Mouse (Mus musculus): ENCODE measurements around the gene Zfp217.
A peak's percentile ranks its signal among the peaks of the same experiment; 100 is the strongest.

Gene Zfp217

GRCm38 (mm10) chr2:170109528-170109927, 38.4 kb downstream of the Zfp217 start:
- peaks cover 92% of the 10 kb centered on the region for H3K4me1 ChIP-seq (replicated peaks; ENCODE audit: low read depth, low read length)
- TF ChIP-seq NANOG (IDR thresholded peaks at IDR 0.05; ENCODE audit: borderline replicate concordance, low read length) (no peak), CTCF (conservative IDR thresholded peaks at IDR 0.05; ENCODE audit: low read length) (no peak), POU5F1 (IDR thresholded peaks at IDR 0.05; ENCODE audit: borderline replicate concordance, low read length) (no peak)
- H3K36me3 ChIP-seq (ENCODE audit: insufficient read depth, low read length), result peaks cover 93% of the 10 kb centered on the region
- no peaks in the 10 kb centered on the region for H3K27me3 ChIP-seq (ENCODE audit: insufficient read depth, low read length)
- H3K4me3 ChIP-seq (replicated peaks; ENCODE audit: low read length), result no peak overlapping the region
- no peaks in the 10 kb centered on the region for H3K9me3 ChIP-seq (ENCODE audit: low read length)

- peaks cover 87% of the 10 kb centered on the region for H3K4me1 ChIP-seq (replicated peaks; ENCODE audit: low read depth, low read length)
- H3K4me3 ChIP-seq (replicated peaks; ENCODE audit: low read length), result no peak overlapping the region
- H3K36me3 ChIP-seq (ENCODE audit: insufficient read depth, low read length), result peaks cover 76% of the 10 kb centered on the region
- no peaks in the 10 kb centered on the region for H3K9me3 ChIP-seq (ENCODE audit: low read length)
- no peaks in the 10 kb centered on the region for H3K27me3 ChIP-seq (ENCODE audit: insufficient read depth, low read length)
- TF ChIP-seq NANOG (IDR thresholded peaks at IDR 0.05; ENCODE audit: borderline replicate concordance, low read length), result no peak
- no peak for TF ChIP-seq CTCF (conservative IDR thresholded peaks at IDR 0.05; ENCODE audit: low read length)
- TF ChIP-seq POU5F1 (IDR thresholded peaks at IDR 0.05; ENCODE audit: borderline replicate concordance, low read length), result no peak
These were observed 40.1 kb downstream of the Zfp217 start for GRCm38 (mm10) chr2:170107791-170108190.

GRCm38 (mm10) chr2:170106000-170106399, 41.9 kb downstream of the Zfp217 start:
- H3K4me3 ChIP-seq (replicated peaks; ENCODE audit: low read length), result no peak overlapping the region
- no peak for TF ChIP-seq NANOG (IDR thresholded peaks at IDR 0.05; ENCODE audit: borderline replicate concordance, low read length)
- TF ChIP-seq POU5F1 (IDR thresholded peaks at IDR 0.05; ENCODE audit: borderline replicate concordance, low read length), result no peak
- no peak for TF ChIP-seq CTCF (conservative IDR thresholded peaks at IDR 0.05; ENCODE audit: low read length)

GRCm38 (mm10) chr2:170104396-170104795, 43.5 kb downstream of the Zfp217 start:
- Histone ChIP-seq H3K36me3 (ENCODE audit: insufficient read depth, low read length) (peaks cover 42% of the 10 kb centered on the region), H3K4me3 (replicated peaks; ENCODE audit: low read length) (no peak overlapping the region), H3K9me3 (ENCODE audit: low read length) (no peaks in the 10 kb centered on the region), H3K4me1 (replicated peaks; ENCODE audit: low read depth, low read length) (peaks cover 68% of the 10 kb centered on the region), H3K27me3 (ENCODE audit: insufficient read depth, low read length) (no peaks in the 10 kb centered on the region)
- TF ChIP-seq POU5F1 (IDR thresholded peaks at IDR 0.05; ENCODE audit: borderline replicate concordance, low read length) (no peak), CTCF (conservative IDR thresholded peaks at IDR 0.05; ENCODE audit: low read length) (no peak)

More at GRCm38 (mm10) chr2:170106000-170106399, 41.9 kb downstream of the Zfp217 start:
- no peaks in the 10 kb centered on the region for H3K9me3 ChIP-seq (ENCODE audit: low read length)
- no peaks in the 10 kb centered on the region for H3K27me3 ChIP-seq (ENCODE audit: insufficient read depth, low read length)
- H3K4me1 ChIP-seq (replicated peaks; ENCODE audit: low read depth, low read length), result peaks cover 79% of the 10 kb centered on the region
- H3K36me3 ChIP-seq (ENCODE audit: insufficient read depth, low read length), result peaks cover 58% of the 10 kb centered on the region

- Histone ChIP-seq H3K4me1 (replicated peaks; ENCODE audit: low read depth, low read length) (peaks cover 67% of the 10 kb centered on the region), H3K27me3 (ENCODE audit: insufficient read depth, low read length) (peaks cover 3% of the 10 kb centered on the region; the same call in 1 of the 2 replicates), H3K9me3 (ENCODE audit: low read length) (no peaks in the 10 kb centered on the region), H3K4me3 (replicated peaks; ENCODE audit: low read length) (no peak overlapping the region), H3K36me3 (ENCODE audit: insufficient read depth, low read length) (peaks cover 36% of the 10 kb centered on the region)
- TF ChIP-seq NANOG (IDR thresholded peaks at IDR 0.05; ENCODE audit: borderline replicate concordance, low read length) (no peak), POU5F1 (IDR thresholded peaks at IDR 0.05; ENCODE audit: borderline replicate concordance, low read length) (no peak), CTCF (conservative IDR thresholded peaks at IDR 0.05; ENCODE audit: low read length) (peak; percentile 64)
These were observed 44.1 kb downstream of the Zfp217 start for GRCm38 (mm10) chr2:170103852-170104251.

- Histone ChIP-seq H3K4me3 (replicated peaks; ENCODE audit: low read length) (no peak overlapping the region), H3K4me1 (replicated peaks; ENCODE audit: low read depth, low read length) (peaks cover 64% of the 10 kb centered on the region), H3K9me3 (ENCODE audit: low read length) (no peaks in the 10 kb centered on the region), H3K27me3 (ENCODE audit: insufficient read depth, low read length) (peaks cover 3% of the 10 kb centered on the region; the same call in 1 of the 2 replicates), H3K36me3 (ENCODE audit: insufficient read depth, low read length) (peaks cover 31% of the 10 kb centered on the region)
- TF ChIP-seq POU5F1 (IDR thresholded peaks at IDR 0.05; ENCODE audit: borderline replicate concordance, low read length), result no peak
- no peak for TF ChIP-seq CTCF (conservative IDR thresholded peaks at IDR 0.05; ENCODE audit: low read length)
- TF ChIP-seq NANOG (IDR thresholded peaks at IDR 0.05; ENCODE audit: borderline replicate concordance, low read length), result no peak
These were observed 44.6 kb downstream of the Zfp217 start for GRCm38 (mm10) chr2:170103341-170103740.

GRCm38 (mm10) chr2:170101932-170102331, 46.0 kb downstream of the Zfp217 start:
- Histone ChIP-seq H3K9me3 (ENCODE audit: low read length) (no peaks in the 10 kb centered on the region), H3K36me3 (ENCODE audit: insufficient read depth, low read length) (peaks cover 17% of the 10 kb centered on the region), H3K4me3 (replicated peaks; ENCODE audit: low read length) (no peak overlapping the region), H3K27me3 (ENCODE audit: insufficient read depth, low read length) (peaks cover 6% of the 10 kb centered on the region), H3K4me1 (replicated peaks; ENCODE audit: low read depth, low read length) (peaks cover 52% of the 10 kb centered on the region)
- TF ChIP-seq CTCF (conservative IDR thresholded peaks at IDR 0.05; ENCODE audit: low read length) (no peak), NANOG (IDR thresholded peaks at IDR 0.05; ENCODE audit: borderline replicate concordance, low read length) (no peak), POU5F1 (IDR thresholded peaks at IDR 0.05; ENCODE audit: borderline replicate concordance, low read length) (no peak)

- Histone ChIP-seq H3K36me3 (ENCODE audit: insufficient read depth, low read length) (peaks cover 9% of the 10 kb centered on the region), H3K4me1 (replicated peaks; ENCODE audit: low read depth, low read length) (peaks cover 46% of the 10 kb centered on the region), H3K27me3 (ENCODE audit: insufficient read depth, low read length) (peaks cover 9% of the 10 kb centered on the region), H3K9me3 (ENCODE audit: low read length) (no peaks in the 10 kb centered on the region), H3K4me3 (replicated peaks; ENCODE audit: low read length) (no peak overlapping the region)
- TF ChIP-seq CTCF (conservative IDR thresholded peaks at IDR 0.05; ENCODE audit: low read length), result peak; percentile 83
- TF ChIP-seq NANOG (IDR thresholded peaks at IDR 0.05; ENCODE audit: borderline replicate concordance, low read length), result no peak
- no peak for TF ChIP-seq POU5F1 (IDR thresholded peaks at IDR 0.05; ENCODE audit: borderline replicate concordance, low read length)
These were observed 46.8 kb downstream of the Zfp217 start for GRCm38 (mm10) chr2:170101132-170101531.

GRCm38 (mm10) chr2:170094871-170095270, 53.0 kb downstream of the Zfp217 start:
- no peak for TF ChIP-seq NANOG (IDR thresholded peaks at IDR 0.05; ENCODE audit: borderline replicate concordance, low read length)
- no peak for TF ChIP-seq CTCF (conservative IDR thresholded peaks at IDR 0.05; ENCODE audit: low read length)
- no peak for TF ChIP-seq POU5F1 (IDR thresholded peaks at IDR 0.05; ENCODE audit: borderline replicate concordance, low read length)
- Histone ChIP-seq H3K27me3 (ENCODE audit: insufficient read depth, low read length) (peaks cover 44% of the 10 kb centered on the region), H3K36me3 (ENCODE audit: insufficient read depth, low read length) (no peaks in the 10 kb centered on the region), H3K4me3 (replicated peaks; ENCODE audit: low read length) (peak overlapping the region; percentile 53), H3K4me1 (replicated peaks; ENCODE audit: low read depth, low read length) (peaks cover 21% of the 10 kb centered on the region), H3K9me3 (ENCODE audit: low read length) (no peaks in the 10 kb centered on the region)
